In genomic region chr13:43615194-43615576, GRCm38 (mm10) we compare ENCODE assay signal across 8 mouse cellular contexts. TPM values are rescaled to one million over a fixed set of nuclear protein-coding genes. Genes with fewer than 3 reads are reported as not detected.
DNase-seq lines count a peak whose midpoint lies in the region; ATAC-seq and TF ChIP-seq lines count a peak whose summit lies in the region.

No protein-coding gene starts in this region.

- peak overlapping the region; percentile 57 for H3K4me3 ChIP-seq in kidney, embryonic 16.5 days (ENCODE audit: low read length)
- peak overlapping the region; percentile 68 for H3K4me3 ChIP-seq in embryonic facial prominence, embryonic 12.5 days
- H3K4me3 ChIP-seq in limb, embryonic 14.5 days (replicated peaks; ENCODE audit: low read length): peak overlapping the region; percentile 69

- no peak for DNase-seq in kidney, postnatal 36 days
- no peak for DNase-seq in limb, embryonic 14.5 days (ENCODE audit: low spot score)
- peak; percentile 13 for DNase-seq in splenic B cell, adult 2 months (ENCODE audit: low read depth, low spot score)
- no peak for DNase-seq in testis, postnatal 10 days (ENCODE audit: low spot score)
- no peak for DNase-seq in layer of hippocampus, adult 8-10 months (ENCODE audit: low spot score in 2 of 2)
- no peak for DNase-seq in spleen, postnatal 14 days (ENCODE audit: low spot score in 2 of 2)

- TF ChIP-seq POLR2A in limb, embryonic 14.5 days (IDR thresholded peaks at IDR 0.05; ENCODE audit: borderline replicate concordance, extremely low read depth, insufficient read depth, insufficient read length): no peak

- H3K4me1 ChIP-seq in kidney, embryonic 16.5 days (ENCODE audit: insufficient read depth, low read length): peaks cover 5% of the 10 kb centered on the region
- peaks cover 30% of the 10 kb centered on the region for H3K4me1 ChIP-seq in embryonic facial prominence, embryonic 12.5 days
- peaks cover 13% of the 10 kb centered on the region for H3K4me1 ChIP-seq in limb, embryonic 14.5 days (ENCODE audit: control insufficient read depth, insufficient read depth, low read length)

- no peak overlapping the region; the same call in 1 of the 2 replicates for H3K9ac ChIP-seq in kidney, embryonic 16.5 days (replicated peaks; ENCODE audit: low read length)
- H3K9ac ChIP-seq in embryonic facial prominence, embryonic 12.5 days: no peak overlapping the region
- H3K9ac ChIP-seq in limb, embryonic 14.5 days (ENCODE audit: low read depth, low read length, severe bottlenecking): peak overlapping the region; percentile 77

- no peaks in the 10 kb centered on the region for H3K36me3 ChIP-seq in kidney, embryonic 16.5 days (ENCODE audit: insufficient read depth, low read length)
- no peaks in the 10 kb centered on the region for H3K36me3 ChIP-seq in embryonic facial prominence, embryonic 12.5 days
- H3K36me3 ChIP-seq in limb, embryonic 14.5 days (ENCODE audit: control insufficient read depth, insufficient read depth, low read length): no peaks in the 10 kb centered on the region
- no peaks in the 10 kb centered on the region for H3K36me3 ChIP-seq in splenic B cell, adult 2 months (ENCODE audit: control insufficient read depth, insufficient read depth, low read length, poor library complexity, severe bottlenecking)

- no peaks in the 10 kb centered on the region for H3K9me3 ChIP-seq in kidney, embryonic 16.5 days (ENCODE audit: low read length)
- no peaks in the 10 kb centered on the region for H3K9me3 ChIP-seq in embryonic facial prominence, embryonic 12.5 days
- no peaks in the 10 kb centered on the region for H3K9me3 ChIP-seq in limb, embryonic 14.5 days (ENCODE audit: control insufficient read depth, low read length)

- peaks cover 14% of the 10 kb centered on the region; the same call in 1 of the 2 replicates for H3K27me3 ChIP-seq in kidney, embryonic 16.5 days (ENCODE audit: insufficient read depth, low read length)
- no peaks in the 10 kb centered on the region for H3K27me3 ChIP-seq in embryonic facial prominence, embryonic 12.5 days
- H3K27me3 ChIP-seq in limb, embryonic 14.5 days (ENCODE audit: control insufficient read depth, insufficient read depth, low read length): no peaks in the 10 kb centered on the region
- no peaks in the 10 kb centered on the region; the same call in none of the 2 replicates for H3K27me3 ChIP-seq in splenic B cell, adult 2 months (ENCODE audit: control insufficient read depth, insufficient read depth, low read length, poor library complexity, severe bottlenecking)

- H3K27ac ChIP-seq in kidney, embryonic 16.5 days (ENCODE audit: low read length): no peak overlapping the region
- H3K27ac ChIP-seq in embryonic facial prominence, embryonic 12.5 days: peak overlapping the region; percentile 43
- peak overlapping the region; percentile 41; the same call in 1 of the 2 replicates for H3K27ac ChIP-seq in limb, embryonic 14.5 days (replicated peaks; ENCODE audit: low read depth, low read length)

- no peak for ATAC-seq in kidney, embryonic 16.5 days (ENCODE audit: low FRiP score, low TSS enrichment)
- no peak for ATAC-seq in embryonic facial prominence, embryonic 12.5 days (ENCODE audit: insufficient number of reproducible peaks, insufficient read depth, low FRiP score, low TSS enrichment)
- peak; percentile 7; the same call in 1 of the 2 replicates for ATAC-seq in limb, embryonic 14.5 days (ENCODE audit: low FRiP score, low read depth)

- peak overlapping the region; percentile 95 for H3K4me2 ChIP-seq in kidney, embryonic 16.5 days (replicated peaks; ENCODE audit: low read depth, low read length)
- H3K4me2 ChIP-seq in embryonic facial prominence, embryonic 12.5 days (replicated peaks): peak overlapping the region; percentile 80
- peak overlapping the region; percentile 92 for H3K4me2 ChIP-seq in limb, embryonic 14.5 days (replicated peaks; ENCODE audit: low read depth, low read length, severe bottlenecking)

- 18% methylated on average over 9 of the region's 9 CpGs for WGBS in kidney, embryonic 16.5 days
- WGBS in embryonic facial prominence, embryonic 12.5 days: 25% methylated on average over 9 of the region's 9 CpGs
- WGBS in limb, embryonic 14.5 days: 16% methylated on average over 9 of the region's 9 CpGs

RNA-seq across cellular contexts. Expression of gene Rnf182, which starts 0.3 kb away (rescaled TPM):
- 1.6 and 3.2 TPM in 2 replicates for polyA plus RNA-seq in kidney, embryonic 16.5 days (2015; fragmentation: Nextera tagmentation; extraction: Ambion mirVana)
- polyA plus RNA-seq in embryonic facial prominence, embryonic 12.5 days (2016; fragmentation: Nextera tagmentation; extraction: Ambion mirVana): 11.6 and 12.0 TPM in 2 replicates
- 4.7 and 5.4 TPM in 2 replicates for polyA plus RNA-seq in limb, embryonic 14.5 days (2012; rRNA removed)
- polyA plus RNA-seq in limb, embryonic 14.5 days (2014; fragmentation: Nextera tagmentation; extraction: Ambion mirVana): 8.6 and 9.2 TPM in 2 replicates
- 10 to 100 TPM; 27.6 to 38.1 (median 32.3) TPM for total RNA-seq in layer of hippocampus, adult 8-10 months (2022)

RNA-seq across cellular contexts. Expression of gene Mcur1, which starts 55.2 kb away (rescaled TPM):
- polyA plus RNA-seq in kidney, embryonic 16.5 days (2015; fragmentation: Nextera tagmentation; extraction: Ambion mirVana): 22.2 and 23.0 TPM in 2 replicates
- 13.5 and 15.0 TPM in 2 replicates for polyA plus RNA-seq in embryonic facial prominence, embryonic 12.5 days (2016; fragmentation: Nextera tagmentation; extraction: Ambion mirVana)
- 19.7 and 23.1 TPM in 2 replicates for polyA plus RNA-seq in limb, embryonic 14.5 days (2012; rRNA removed)
- 18.1 and 20.5 TPM in 2 replicates for polyA plus RNA-seq in limb, embryonic 14.5 days (2014; fragmentation: Nextera tagmentation; extraction: Ambion mirVana)
- 10 to 100 TPM; 21.4 to 34.0 (median 27.0) TPM for total RNA-seq in layer of hippocampus, adult 8-10 months (2022)
